Mouse (Mus musculus) layer of hippocampus, adult 2 months (tissue): ENCODE measurements at regions not wholly inside any gene's neighbourhood (a gene's known extent, or its start where the extent isn't known, plus 50 kb on each side); places are given as distances from the start of the nearest gene placed in this dataset.

ENCODE experiments used
- DNase-seq, 2 experiments: peaks; one replicate each; pipeline ENCODE4 v3.0.0; 2022; ENCODE audit warnings: low spot score in 2 of 2
- H3K27ac ChIP-seq: fragments of 200-600 bp; 2 replicates; pipeline ENCODE4 v1.8.1; 2022
- H3K4me3 ChIP-seq: fragments of 200-600 bp; 2 replicates; pipeline ENCODE4 v1.8.1; 2022; ENCODE audit warnings: mild to moderate bottlenecking
- CTCF ChIP-seq: fragments of 200-600 bp; conservative IDR thresholded peaks from 2 replicates; pipeline ENCODE4 v1.8.1; 2022; ENCODE audit warnings: antibody characterized with exemption, mild to moderate bottlenecking, moderate library complexity

DNA sequence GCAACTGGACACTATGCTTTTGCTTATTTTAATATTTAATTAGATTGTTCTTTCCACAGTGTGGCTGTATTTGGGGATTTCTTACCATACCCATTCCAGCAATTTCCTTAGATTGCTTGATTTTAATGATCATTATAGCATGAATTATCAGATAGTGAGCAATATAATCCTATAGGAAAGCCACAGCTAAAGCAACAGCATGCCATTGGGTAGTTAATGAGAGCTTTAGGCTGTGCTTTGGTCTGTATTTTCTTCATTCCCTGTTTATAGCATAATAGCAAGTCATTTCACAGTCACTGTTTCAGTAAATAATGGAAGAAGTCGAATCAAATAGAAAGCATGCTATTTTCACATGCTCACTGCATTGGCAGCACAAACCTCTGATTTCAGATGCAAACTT, 49.9 kb upstream of the Htr1f start:
- Histone ChIP-seq H3K4me3 (no peak overlapping the region), H3K27ac (no peak overlapping the region)
- TF ChIP-seq CTCF, result no peak
- DNase-seq, result no peak
